ENCODE assay signal across 19 mouse cellular contexts in the genomic region with DNA sequence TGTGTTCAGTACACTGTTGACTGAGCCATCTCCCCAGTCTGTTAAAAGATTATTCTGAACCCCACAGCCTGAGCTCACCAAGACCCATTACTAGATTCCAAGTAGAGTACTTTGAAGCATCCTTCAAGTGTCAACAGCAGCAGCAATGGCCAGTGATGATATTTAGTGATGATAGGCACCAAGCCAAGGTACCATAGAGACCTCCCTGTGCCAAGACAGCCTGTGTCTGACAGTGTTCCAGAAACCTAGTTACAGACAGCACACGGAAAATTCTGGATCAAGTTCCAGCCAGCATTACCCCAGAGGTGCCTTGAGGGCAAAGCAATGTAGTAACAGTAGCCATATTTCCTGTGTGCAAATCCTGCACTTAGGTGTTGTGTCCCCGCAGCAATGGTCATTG.
DNase-seq lines count a peak whose midpoint lies in the region; ATAC-seq lines count a peak whose summit lies in the region.
"Had no signal": no experiment of that assay in that cellular context is flagged by ENCODE, and none has a peak within 500 bp of the region (broad histone marks: within the 10 kb centered on the region; RNA-seq: fewer than 3 reads in every experiment).

No protein-coding gene starts in this region.

- no peak for ATAC-seq in cerebellum, adult (ENCODE audit: insufficient number of reproducible peaks, low FRiP score, low TSS enrichment)
- ATAC-seq: forebrain, embryonic 15.5 days; hindbrain, postnatal 0 days; inflammation-experienced regulatory T-cells, adult 6 months; intestine, embryonic 16.5 days; Patski had no signal

- peak; percentile 13 for DNase-seq in adrenal gland, postnatal 10 days
- DNase-seq in adrenal gland, adult 8-10 months: no peak
- peak; percentile 45 for DNase-seq in cerebellum, adult 9-10 months
- no peak for DNase-seq in cerebellum, postnatal 36 days
- DNase-seq in cerebellum, postnatal 14 days: peak; percentile 14 to 18
- peak; percentile 54 for DNase-seq in brain, adult 2 months (ENCODE audit: low read depth, low spot score)
- DNase-seq: B cell, adult 2 months; embryo, embryonic 11 days; gastrocnemius, postnatal 25 days; heart, postnatal 14 days; heart, postnatal 4 days; kidney, adult 18-20 months; kidney, adult 9 months had no signal

Comparison
In these comparisons a context has a peak if more than half of its experiments do, and no peak if none do; other contexts are left out.
1. DNase-seq: peak in adrenal gland, postnatal 10 days (single experiment), cerebellum, adult 9-10 months (single experiment), cerebellum, postnatal 14 days (2 of 2) and brain, adult 2 months (single experiment); none in adrenal gland, adult 8-10 months (single experiment) and cerebellum, postnatal 36 days (0 of 2).